Mouse (Mus musculus) brain, embryonic 14.5 days (tissue): ENCODE results near the gene Gm38655. TPM values are rescaled to one million over a fixed set of nuclear protein-coding genes. Genes with fewer than 3 reads are reported as not detected.

ENCODE experiments used
- DNase-seq: peaks from one replicate; pipeline ENCODE4 v3.0.0-alpha.2; 2011; ENCODE audit warnings: low read depth
- CTCF ChIP-seq: fragments of 200-500 bp; IDR thresholded peaks from 2 replicates; pipeline ENCODE4 v1.5.1; 2012; ENCODE audit warnings: inconsistent platforms, mild to moderate bottlenecking, moderate library complexity, borderline replicate concordance; ENCODE audit not compliant: insufficient read depth, insufficient read length; ENCODE audit errors: extremely low read depth
- POLR2A ChIP-seq: fragments of 200-500 bp; IDR thresholded peaks from 2 replicates; pipeline ENCODE4 v1.6.1; 2012; ENCODE audit warnings: mild to moderate bottlenecking, inconsistent platforms, borderline replicate concordance; ENCODE audit not compliant: poor library complexity, insufficient read depth, insufficient read length, severe bottlenecking; ENCODE audit errors: extremely low read depth
- polyA plus RNA-seq: library from polyadenylated mRNA; depleted of rRNA; stranded (reverse); fragments of >200 nt; gene quantifications from 2 replicates; pipeline ENCODE4 v1.2.3, GENCODE M21; 2012

Gene Gm38655
- polyA plus RNA-seq, 1 experiment = not detected

GRCm38 (mm10) chr17:25210680-25211466 lies 35.6 kb upstream of the Gm38655 start:
- TF ChIP-seq POLR2A = no peak
- TF ChIP-seq CTCF = no peak
- peak; percentile 5 for DNase-seq

DNA sequence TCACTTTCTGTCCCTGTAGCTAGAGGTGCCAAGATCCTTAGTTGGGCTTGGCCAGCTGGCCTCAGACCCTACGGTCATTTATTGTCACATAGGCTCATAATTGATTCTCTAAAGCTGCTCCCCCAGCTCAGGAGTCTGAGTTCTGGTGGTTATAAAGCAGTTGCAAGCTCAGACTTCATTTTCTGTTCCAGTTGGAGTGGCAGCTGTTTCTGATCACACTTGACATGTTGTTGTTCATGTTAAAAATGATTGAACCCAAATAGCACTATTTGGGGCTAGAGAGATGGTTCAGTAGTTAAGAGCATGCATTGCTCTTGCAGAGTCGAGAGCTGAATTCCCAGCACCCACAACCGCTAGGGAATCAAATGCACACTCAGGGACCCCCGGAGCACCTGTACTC lies 34.7 kb upstream of the Gm38655 start:
- DNase-seq = no peak
- TF ChIP-seq POLR2A (no peak), CTCF (no peak)

DNA sequence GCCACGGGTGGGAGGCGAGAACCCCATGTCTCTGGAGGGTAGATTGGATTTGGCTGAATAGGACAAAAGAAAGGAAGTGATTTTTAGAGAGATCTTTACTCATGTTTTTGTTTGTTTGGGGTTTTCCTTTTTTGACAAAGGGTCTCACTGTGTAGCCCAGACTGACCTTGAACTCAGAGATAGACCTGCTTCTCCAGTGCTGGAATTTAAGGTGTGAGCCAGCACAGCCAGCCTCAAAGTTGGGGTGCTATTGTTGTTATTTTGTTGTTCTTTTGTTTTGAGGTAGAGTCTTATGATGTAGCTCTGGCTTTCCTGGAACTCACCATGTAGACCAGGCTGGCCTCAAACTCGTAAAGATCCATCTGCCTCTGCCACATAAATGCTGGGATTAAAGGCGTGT lies 27.1 kb upstream of the Gm38655 start:
- DNase-seq = no peak
- TF ChIP-seq POLR2A (no peak), CTCF (no peak)

GRCm38 (mm10) chr17:25189091-25189490 lies 13.8 kb upstream of the Gm38655 start:
- TF ChIP-seq CTCF = no peak
- no peak for TF ChIP-seq POLR2A

DNA sequence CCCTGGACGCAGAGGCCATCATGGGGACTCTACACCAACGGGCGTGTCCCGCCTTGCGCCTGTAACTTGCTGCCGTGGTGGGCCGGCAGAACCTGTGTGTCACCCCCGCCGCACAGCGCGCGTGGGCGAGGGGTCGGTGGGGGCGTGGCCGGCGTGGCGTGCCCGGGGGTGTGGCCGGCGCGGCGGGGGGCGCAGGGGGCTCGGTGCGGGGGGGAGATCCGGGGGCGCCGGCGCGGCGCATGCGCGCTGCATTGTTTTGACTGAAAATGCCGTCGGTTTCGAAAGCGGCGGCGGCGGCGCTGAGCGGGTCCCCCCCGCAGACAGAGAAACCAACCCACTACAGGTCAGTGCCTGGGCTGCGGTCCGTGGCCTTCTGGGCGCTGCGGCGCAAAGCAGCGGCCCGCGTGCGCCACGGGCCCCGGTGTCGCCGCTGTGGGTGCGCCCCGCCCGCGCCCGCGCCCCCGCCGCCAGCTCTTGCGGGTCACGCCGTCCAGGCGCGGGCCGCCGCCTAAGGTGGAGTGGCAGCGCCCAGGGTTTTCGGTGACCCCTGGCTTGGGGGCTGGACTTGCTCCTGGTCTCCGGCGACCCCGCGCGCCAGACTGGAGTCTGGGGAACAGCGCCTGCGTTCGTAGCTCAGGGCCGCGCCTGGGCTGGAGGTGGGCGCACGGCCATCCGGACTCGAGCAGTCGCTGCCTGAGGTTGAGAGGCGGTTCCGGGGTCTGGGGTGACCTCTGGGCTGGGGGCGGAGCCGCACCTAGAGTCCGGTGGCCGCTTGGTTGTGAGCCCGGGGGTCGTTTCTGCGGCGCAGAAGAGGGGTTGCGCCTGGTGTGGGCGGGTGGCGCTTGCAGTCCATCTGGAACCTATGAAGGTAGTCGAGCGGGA lies 13.1 kb upstream of the Gm38655 start, which contains the start of gene Unkl:
Gene Unkl (plus strand): TSS at position 248 of the 882 bp plus-strand sequence.
- TF ChIP-seq CTCF (no peak), POLR2A (0 out of 2 replicates have a peak, but pooled peaks have one; percentile 28)
- DNase-seq = peak; percentile 77

More at GRCm38 (mm10) chr17:25189091-25189490, 13.8 kb upstream of the Gm38655 start:
- DNase-seq = no peak

- TF ChIP-seq POLR2A = no peak
- no peak for TF ChIP-seq CTCF
- DNase-seq = no peak
Observed at GRCm38 (mm10) chr17:25187784-25188149, 12.5 kb upstream of the Gm38655 start.

DNA sequence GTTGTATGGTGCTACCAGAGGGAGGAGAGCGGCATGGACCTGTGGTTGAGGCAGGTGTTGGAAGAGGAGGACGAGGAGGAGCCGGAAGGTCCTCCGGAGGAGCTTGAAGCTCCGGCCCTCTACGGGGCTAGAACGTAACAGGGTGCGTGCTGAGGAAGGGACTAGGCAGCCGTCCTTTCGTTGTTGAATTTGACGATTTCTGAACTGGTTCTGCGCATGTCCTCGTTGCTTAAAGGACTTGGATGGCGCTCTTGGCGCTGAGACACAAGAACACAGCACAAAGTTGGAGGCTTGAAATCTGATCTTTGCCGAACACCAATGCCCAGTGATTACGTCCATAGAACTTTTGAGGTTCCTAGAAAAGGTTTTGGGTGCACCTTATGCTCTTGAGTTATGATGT lies 9.7 kb upstream of the Gm38655 start:
- no peak for DNase-seq
- TF ChIP-seq CTCF = no peak
- TF ChIP-seq POLR2A = no peak

GRCm38 (mm10) chr17:25184129-25184691 lies 8.9 kb upstream of the Gm38655 start, which contains the start of gene BC003965:
BC003965 (plus strand) TSS chr17:25184554.
- TF ChIP-seq POLR2A = peak; percentile 47; the same call in 1 of the 2 replicates
- no peak for TF ChIP-seq CTCF
- peak; percentile 100 for DNase-seq

GRCm38 (mm10) chr17:25183232-25183631 lies 8.0 kb upstream of the Gm38655 start:
- no peak for TF ChIP-seq CTCF
- TF ChIP-seq POLR2A = no peak
- DNase-seq = no peak

DNA sequence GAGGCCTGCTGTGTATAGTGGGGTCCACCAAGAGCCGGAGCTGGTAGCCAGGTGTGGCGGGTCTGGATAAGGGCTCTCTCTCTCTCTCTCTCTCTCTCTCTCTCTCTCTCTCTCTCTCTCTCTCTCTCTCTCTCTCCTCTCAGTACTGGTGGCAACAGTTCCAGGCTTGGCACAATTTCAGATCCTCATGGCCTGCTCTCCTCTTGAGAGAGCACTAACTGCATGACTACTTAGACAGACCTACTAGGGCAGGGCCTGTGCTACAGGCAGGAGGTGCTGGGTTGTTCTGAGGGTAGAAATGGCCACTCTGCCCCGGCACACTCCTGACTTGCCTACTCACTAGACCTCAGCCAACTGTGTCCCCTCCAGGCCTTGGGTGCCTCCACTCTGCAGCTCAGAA lies 2.7 kb downstream of the Gm38655 start:
- no peak for DNase-seq
- TF ChIP-seq POLR2A (no peak), CTCF (no peak)

DNA sequence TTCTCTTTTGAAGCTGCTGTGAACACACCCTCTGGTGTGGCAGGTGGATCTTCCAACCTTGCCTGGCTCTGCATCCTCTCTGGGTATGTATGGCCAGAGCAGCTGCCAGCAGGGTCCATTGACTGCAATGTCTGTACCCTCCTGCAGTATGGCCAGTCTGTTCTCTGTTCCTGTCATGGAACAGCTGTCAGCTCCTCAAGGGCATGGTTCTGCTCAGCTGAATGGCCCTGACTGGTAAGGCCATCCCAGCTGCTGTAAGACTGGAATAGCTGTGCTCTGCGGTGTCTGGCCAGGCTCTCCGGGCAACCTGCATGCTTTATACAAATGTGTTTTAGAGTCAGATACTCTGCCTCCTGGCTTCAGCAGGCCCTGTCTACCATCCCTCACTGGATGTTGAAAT lies 5.6 kb downstream of the Gm38655 start:
- TF ChIP-seq CTCF (no peak), POLR2A (no peak)
- no peak for DNase-seq
